Mouse (Mus musculus) myocyte (in vitro differentiated cells): ENCODE measurements around the gene Tnn.

Experiments
- E2F4 ChIP-seq: IDR thresholded peaks from one replicate; pipeline ENCODE4 v1.6.1; 2011; ENCODE audit warnings: mild to moderate bottlenecking, control low read depth, moderate library complexity; ENCODE audit not compliant: insufficient read depth
- MAX ChIP-seq: IDR thresholded peaks from one replicate; pipeline ENCODE4 v1.6.1; 2011; ENCODE audit warnings: low read depth, mild to moderate bottlenecking, control low read depth
- MYOD1 ChIP-seq, 3 experiments: IDR thresholded peaks; one replicate each; pipeline ENCODE4 v1.6.1; 2011; ENCODE audit warnings: control low read depth in 2 of 3, low read depth in 2 of 3, mild to moderate bottlenecking in 2 of 3, moderate library complexity in 1 of 3; ENCODE audit not compliant: insufficient read length in 2 of 3, control insufficient read depth in 1 of 3
- MYOG ChIP-seq, 3 experiments: IDR thresholded peaks; one replicate each; pipeline ENCODE4 v1.6.1; 2011; ENCODE audit warnings: control low read depth in 2 of 3, low read depth in 2 of 3, mild to moderate bottlenecking in 2 of 3; ENCODE audit not compliant: insufficient read length in 2 of 3, control insufficient read depth in 1 of 3, insufficient read depth in 1 of 3
- POLR2A ChIP-seq: IDR thresholded peaks from one replicate; pipeline ENCODE4 v1.6.1; 2011; ENCODE audit warnings: low read depth, mild to moderate bottlenecking, control low read depth, moderate library complexity; ENCODE audit not compliant: insufficient read length
- REST ChIP-seq: IDR thresholded peaks from one replicate; pipeline ENCODE4 v1.6.1; 2011; ENCODE audit warnings: mild to moderate bottlenecking, control low read depth, moderate library complexity; ENCODE audit not compliant: insufficient read depth, insufficient read length
- TCF12 ChIP-seq: IDR thresholded peaks from one replicate; pipeline ENCODE4 v1.6.1; 2011; ENCODE audit warnings: mild to moderate bottlenecking, control low read depth; ENCODE audit not compliant: poor library complexity, insufficient read depth, severe bottlenecking
- USF1 ChIP-seq: IDR thresholded peaks from one replicate; pipeline ENCODE4 v1.6.1; 2011; ENCODE audit warnings: low read depth, mild to moderate bottlenecking, control low read depth, moderate library complexity

GRCm38 (mm10) chr1:160166600-160166999 lies 13.2 kb upstream of the Tnn start:
- no peak for TF ChIP-seq TCF12
- no peak for TF ChIP-seq E2F4
- no peak for TF ChIP-seq POLR2A
- TF ChIP-seq MYOD1 (IDR thresholded peaks at IDR 0.05; ENCODE audit: control insufficient read depth in 1 of 3, insufficient read length in 2 of 3, low read depth in 2 of 3): no peak
- TF ChIP-seq MYOG (IDR thresholded peaks at IDR 0.05; ENCODE audit: control insufficient read depth in 1 of 3, insufficient read depth in 1 of 3, insufficient read length in 2 of 3, low read depth in 2 of 3): no peak
- TF ChIP-seq USF1: no peak
- TF ChIP-seq MAX: no peak
- no peak for TF ChIP-seq REST
